Mouse (Mus musculus) CH12.LX (cell line): ENCODE measurements around the gene Tollip.

ENCODE experiments used
- CHD2 ChIP-seq: IDR thresholded peaks from 2 replicates; pipeline ENCODE4 v1.6.1; 2011; ENCODE audit warnings: low read length, improper control_type of control experiment
- CTCF ChIP-seq, 2 experiments: IDR thresholded peaks in 1 of 2; conservative IDR thresholded peaks in 1 of 2; 2 replicates each; pipeline ENCODE4 v1.5.1; 2011 to 2012; ENCODE audit warnings: low read depth in 2 of 2, low read length in 2 of 2, improper control_type of control experiment in 1 of 2, inconsistent platforms in 1 of 2, mild to moderate bottlenecking in 1 of 2, moderate library complexity in 1 of 2
- EP300 ChIP-seq: IDR thresholded peaks from 2 replicates; pipeline ENCODE4 v1.6.1; 2011; ENCODE audit warnings: low read length, improper control_type of control experiment
- SMC3 ChIP-seq: IDR thresholded peaks from 2 replicates; pipeline ENCODE4 v1.6.1; 2011; ENCODE audit warnings: low read depth, low read length, improper control_type of control experiment

DNA sequence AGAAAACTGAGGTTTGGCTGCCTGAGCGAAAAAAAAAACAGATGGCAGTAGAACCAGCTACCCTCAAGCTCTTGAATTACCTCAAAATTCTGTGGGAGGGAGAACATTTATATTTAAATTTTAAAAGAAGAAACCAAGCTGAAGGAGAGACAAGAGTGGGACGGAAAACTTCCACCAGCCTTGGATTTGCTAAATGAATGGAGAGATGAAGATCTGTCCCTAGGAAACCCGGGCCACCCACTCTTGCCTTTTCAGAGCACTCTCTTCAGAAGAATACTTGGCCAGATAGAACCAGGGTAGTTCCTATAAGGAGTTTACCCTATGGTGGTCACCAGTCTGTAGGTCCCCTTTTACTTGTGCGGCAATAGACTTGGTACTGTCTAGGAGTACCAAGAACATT is 15.5 kb downstream of the Tollip start:
- TF ChIP-seq SMC3: no peak
- TF ChIP-seq CHD2: no peak
- no peak for TF ChIP-seq CTCF (conservative IDR thresholded peaks at IDR 0.05 in 1 of 2, IDR thresholded peaks at IDR 0.05 in 1 of 2; ENCODE audit: low read depth in 2 of 2, low read length in 2 of 2)
- TF ChIP-seq EP300: no peak
